Comparison of ENCODE assay signal across 26 mouse cellular contexts in the genomic region with DNA sequence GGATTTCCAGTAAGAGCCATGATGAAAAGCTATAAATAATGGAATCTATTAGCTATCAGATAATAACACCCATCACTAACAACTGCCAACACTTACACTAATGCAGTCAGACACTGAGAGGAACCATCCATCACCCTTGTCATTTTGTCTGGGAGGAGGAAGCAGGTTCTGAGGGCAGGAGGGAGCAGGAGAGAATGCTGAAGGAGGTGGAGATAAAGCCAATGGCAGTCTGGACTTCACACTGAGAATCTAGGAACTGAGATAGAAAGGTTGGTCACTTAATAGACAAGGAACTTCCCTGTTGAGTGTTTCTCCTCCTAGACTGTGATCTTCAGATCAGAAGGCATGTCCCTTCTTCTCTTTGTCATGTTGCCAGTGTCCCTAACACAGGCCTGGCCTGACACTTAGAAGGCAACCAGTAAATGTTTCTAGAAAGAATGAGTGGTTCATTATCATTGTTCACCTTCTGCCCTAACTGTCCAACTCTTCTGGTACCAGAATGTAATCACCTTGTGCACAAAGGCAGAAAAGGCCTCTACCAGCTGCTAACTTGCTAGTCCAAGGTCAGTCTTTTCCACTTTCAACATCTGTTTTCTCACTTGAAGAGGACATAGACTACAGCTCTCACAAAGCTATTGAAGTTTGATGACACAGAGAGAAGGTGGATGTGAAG.
DNase-seq lines count a peak whose midpoint lies in the region; ATAC-seq and TF ChIP-seq lines count a peak whose summit lies in the region.
"Had no signal": no experiment of that assay in that cellular context is flagged by ENCODE, and none has a peak within 500 bp of the region (broad histone marks: within the 10 kb centered on the region; RNA-seq: fewer than 3 reads in every experiment).

No protein-coding gene starts in this region.

- no peak overlapping the region for H3K4me2 ChIP-seq in intestine, embryonic 15.5 days (replicated peaks)
- H3K4me2 ChIP-seq in forebrain, embryonic 16.5 days (ENCODE audit: low read length), result no peak overlapping the region
- H3K4me2 ChIP-seq: embryonic facial prominence, embryonic 12.5 days; forebrain, embryonic 12.5 days; heart, embryonic 13.5 days; hindbrain, embryonic 14.5 days; kidney, embryonic 15.5 days; liver, embryonic 11.5 days had no signal

- TF ChIP-seq CTCF in gastrocnemius, adult 2 months (IDR thresholded peaks at IDR 0.05), result no peak
- no peak for TF ChIP-seq CTCF in layer of hippocampus, adult 2 months (conservative IDR thresholded peaks at IDR 0.05)

- H3K27me3 ChIP-seq in intestine, embryonic 15.5 days (replicated peaks), result no peaks in the 10 kb centered on the region
- no peaks in the 10 kb centered on the region for H3K27me3 ChIP-seq in forebrain, embryonic 16.5 days (replicated peaks; ENCODE audit: control insufficient read depth, insufficient read depth, low read length)
- H3K27me3 ChIP-seq: embryonic facial prominence, embryonic 12.5 days; forebrain, embryonic 12.5 days; heart, embryonic 13.5 days; kidney, embryonic 15.5 days had no signal

- no peak overlapping the region for H3K9ac ChIP-seq in intestine, embryonic 15.5 days
- H3K9ac ChIP-seq in forebrain, embryonic 16.5 days (replicated peaks; ENCODE audit: low read depth, low read length), result no peak overlapping the region
- H3K9ac ChIP-seq: embryonic facial prominence, embryonic 12.5 days; forebrain, embryonic 12.5 days; heart, embryonic 13.5 days; hindbrain, embryonic 14.5 days; kidney, embryonic 15.5 days; liver, postnatal 0 days had no signal

- H3K4me1 ChIP-seq in brown adipose tissue, adult 24 weeks (ENCODE audit: control insufficient read depth, insufficient read depth, insufficient read length, low read length), result peaks cover 5% of the 10 kb centered on the region
- H3K4me1 ChIP-seq in intestine, embryonic 15.5 days (replicated peaks), result 0 out of 2 replicates have a peak, but pooled peaks cover 3% of the 10 kb centered on the region
- no peaks in the 10 kb centered on the region for H3K4me1 ChIP-seq in forebrain, embryonic 16.5 days (replicated peaks; ENCODE audit: control insufficient read depth, insufficient read depth, low read length)
- H3K4me1 ChIP-seq: kidney, embryonic 15.5 days had no signal

- H3K27ac ChIP-seq in gastrocnemius, adult 2 months, result peak overlapping the region; percentile 56
- 0 out of 2 replicates have a peak overlapping the region, but pooled peaks have one; percentile 0 for H3K27ac ChIP-seq in layer of hippocampus, adult 2 months
- peak overlapping the region; percentile 52; the same call in 1 of the 2 replicates for H3K27ac ChIP-seq in brown adipose tissue, adult 24 weeks (replicated peaks; ENCODE audit: low read depth, low read length)
- no peak overlapping the region for H3K27ac ChIP-seq in intestine, embryonic 15.5 days
- H3K27ac ChIP-seq in forebrain, embryonic 16.5 days (ENCODE audit: low read length), result no peak overlapping the region
- H3K27ac ChIP-seq: forebrain, embryonic 12.5 days; hindbrain, embryonic 14.5 days; kidney, embryonic 15.5 days; left cerebral cortex, adult 2 months had no signal

- H3K9me3 ChIP-seq in intestine, embryonic 15.5 days, result no peaks in the 10 kb centered on the region
- no peaks in the 10 kb centered on the region for H3K9me3 ChIP-seq in forebrain, embryonic 16.5 days (ENCODE audit: control insufficient read depth, low read length)
- H3K9me3 ChIP-seq: embryonic facial prominence, embryonic 12.5 days; forebrain, embryonic 12.5 days; heart, embryonic 13.5 days; kidney, embryonic 15.5 days had no signal

- intact Hi-C loops in gastrocnemius, adult 2 months (cut with DNase I), result no loop called here

- H3K36me3 ChIP-seq in intestine, embryonic 15.5 days, result no peaks in the 10 kb centered on the region
- no peaks in the 10 kb centered on the region for H3K36me3 ChIP-seq in forebrain, embryonic 16.5 days (ENCODE audit: control insufficient read depth, insufficient read depth)
- H3K36me3 ChIP-seq: embryonic facial prominence, embryonic 12.5 days; forebrain, embryonic 12.5 days; heart, embryonic 13.5 days; kidney, embryonic 15.5 days had no signal

- H3K4me3 ChIP-seq in gastrocnemius, adult 2 months, result no peak overlapping the region
- H3K4me3 ChIP-seq in layer of hippocampus, adult 2 months, result no peak overlapping the region
- no peak overlapping the region for H3K4me3 ChIP-seq in brown adipose tissue, adult 24 weeks (ENCODE audit: insufficient read depth, low read depth, low read length)
- H3K4me3 ChIP-seq in intestine, embryonic 15.5 days (replicated peaks), result no peak overlapping the region
- no peak overlapping the region for H3K4me3 ChIP-seq in forebrain, embryonic 16.5 days (replicated peaks; ENCODE audit: low read length)
- H3K4me3 ChIP-seq: embryonic facial prominence, embryonic 12.5 days; erythroblast, embryonic 14.5 days; forebrain, embryonic 12.5 days; heart, embryonic 13.5 days; kidney, embryonic 15.5 days; left cerebral cortex, adult 2 months had no signal

- peak; percentile 54 for ATAC-seq in megakaryocyte progenitor cell, adult 5-6 weeks (replicated peaks; ENCODE audit: poor library complexity)
- ATAC-seq in intestine, embryonic 15.5 days, result no peak
- no peak for ATAC-seq in forebrain, embryonic 16.5 days
- ATAC-seq: intestine, postnatal 0 days; liver, postnatal 0 days had no signal

- no peak for DNase-seq in gastrocnemius, adult 2 months
- DNase-seq in gastrocnemius, postnatal 25 days, result no peak
- no peak for DNase-seq in layer of hippocampus, adult 2 months (ENCODE audit: low spot score in 2 of 2)
- DNase-seq in layer of hippocampus, postnatal 36 days, result no peak
- DNase-seq: adrenal gland, postnatal 36 days; cerebellum, adult 11-12 months; cerebellum, postnatal 10 days; heart, postnatal 36 days; kidney, postnatal 36 days; layer of hippocampus, adult 9-11 months; liver, postnatal 0 days; lung, postnatal 10 days; midbrain, embryonic 14.5 days had no signal

Comparison
In these comparisons a context has a peak if more than half of its experiments do, and no peak if none do; other contexts are left out.
1. H3K27ac ChIP-seq: peak in gastrocnemius, adult 2 months (single experiment), layer of hippocampus, adult 2 months (single experiment) and brown adipose tissue, adult 24 weeks (single experiment); none in intestine, embryonic 15.5 days (single experiment) and forebrain, embryonic 16.5 days (single experiment).